Mouse (Mus musculus) left cerebral cortex, postnatal 10 days (tissue): ENCODE measurements around the gene A630095N17Rik. TPM values are rescaled to one million over a fixed set of nuclear protein-coding genes. Genes with fewer than 3 reads are reported as not detected.
"Not testable (repeated sequence)": the region's sequence is repeated elsewhere in the genome, so short reads cannot be mapped to it uniquely, and the experiment has no call there.

Experiments
- DNase-seq, 2 experiments: peaks; one replicate each; pipeline ENCODE4 v3.0.0; 2021 to 2022; ENCODE audit warnings: low spot score in 2 of 2, mixed read lengths in 1 of 2; ENCODE audit errors: extremely low spot score in 1 of 2
- intact Hi-C: fragments of 180-260 bp; cut with DNase I; formaldehyde crosslinking; loops from one replicate; pipeline ENCODE4 v1.15.1; 2025
- total RNA-seq, 2 experiments: library from RNA; stranded (reverse); gene quantifications; 2 replicates each; pipeline ENCODE4 v1.2.3; 2021

Gene A630095N17Rik
- total RNA-seq, 2 experiments from 2014 or later, result not detected

- intact Hi-C loops, result no loop called here
- no peak for DNase-seq
Observed at GRCm38 (mm10) chr1:75247071-75247930, 15.4 kb upstream of the A630095N17Rik start.

GRCm38 (mm10) chr1:75244836-75245235 lies 12.9 kb upstream of the A630095N17Rik start:
- peak in 1 of 2 experiments; percentile 66 for DNase-seq
- intact Hi-C loops, result no loop called here

- no peak for DNase-seq
Observed at GRCm38 (mm10) chr1:75244175-75244826, 12.4 kb upstream of the A630095N17Rik start.

GRCm38 (mm10) chr1:75243411-75243810 lies 11.5 kb upstream of the A630095N17Rik start:
- intact Hi-C loops, result no loop called here
- no peak for DNase-seq

More at GRCm38 (mm10) chr1:75244175-75244826, 12.4 kb upstream of the A630095N17Rik start:
- intact Hi-C loops, result no loop called here

- no peak for DNase-seq
- intact Hi-C loops, result no loop called here
Observed at GRCm38 (mm10) chr1:75239591-75239990, 7.7 kb upstream of the A630095N17Rik start.

GRCm38 (mm10) chr1:75236117-75237050 lies 4.5 kb upstream of the A630095N17Rik start, which contains the start of gene Dnajb2:
Gene Dnajb2 (plus strand): TSS chr1:75236406.
- intact Hi-C loops, result no loop called here
- DNase-seq, result peak; percentile 77 to 90

- peak; percentile 63 to 74 for DNase-seq
- intact Hi-C loops, result no loop called here
Observed at GRCm38 (mm10) chr1:75234606-75235005, 2.7 kb upstream of the A630095N17Rik start.

GRCm38 (mm10) chr1:75232489-75232888 lies 587 bp upstream of the A630095N17Rik start:
- DNase-seq, intact Hi-C loops: not testable (repeated sequence)

- no peak for DNase-seq
- intact Hi-C loops, result no loop called here
Observed at GRCm38 (mm10) chr1:75231224-75231623, 678 bp downstream of the A630095N17Rik start.

- DNase-seq, result no peak
- intact Hi-C loops, result no loop called here
Observed at GRCm38 (mm10) chr1:75230335-75230994, 1.4 kb downstream of the A630095N17Rik start.

GRCm38 (mm10) chr1:75229158-75229557 lies 2.7 kb downstream of the A630095N17Rik start:
- DNase-seq, result no peak
- intact Hi-C loops, result no loop called here

- intact Hi-C loops, result no loop called here
- no peak for DNase-seq
Observed at GRCm38 (mm10) chr1:75227653-75228052, 4.2 kb downstream of the A630095N17Rik start.

GRCm38 (mm10) chr1:75226138-75226537 lies 5.8 kb downstream of the A630095N17Rik start:
- intact Hi-C loops, result no loop called here
- no peak for DNase-seq

- intact Hi-C loops, result no loop called here
- no peak for DNase-seq
Observed at GRCm38 (mm10) chr1:75225473-75225872, 6.4 kb downstream of the A630095N17Rik start.

- no peak for DNase-seq
- intact Hi-C loops, result no loop called here
Observed at GRCm38 (mm10) chr1:75223532-75223931, 8.4 kb downstream of the A630095N17Rik start.

GRCm38 (mm10) chr1:75222926-75223325 lies 9.0 kb downstream of the A630095N17Rik start:
- DNase-seq, result no peak

GRCm38 (mm10) chr1:75221538-75221937 lies 10.4 kb downstream of the A630095N17Rik start:
- intact Hi-C loops, result no loop called here
- DNase-seq, result no peak

More at GRCm38 (mm10) chr1:75222926-75223325, 9.0 kb downstream of the A630095N17Rik start:
- intact Hi-C loops, result no loop called here

- intact Hi-C loops, result no loop called here
Observed at GRCm38 (mm10) chr1:75219531-75219930, 12.4 kb downstream of the A630095N17Rik start, which contains the start of gene Tuba4a. Gene Tuba4a (minus strand): TSS chr1:75219865.

More at GRCm38 (mm10) chr1:75219531-75219930, 12.4 kb downstream of the A630095N17Rik start, which contains the start of gene Tuba4a:
- DNase-seq, result peak in 1 of 2 experiments; percentile 54
